ENCODE assay signal across 10 mouse cellular contexts in the genomic region with DNA sequence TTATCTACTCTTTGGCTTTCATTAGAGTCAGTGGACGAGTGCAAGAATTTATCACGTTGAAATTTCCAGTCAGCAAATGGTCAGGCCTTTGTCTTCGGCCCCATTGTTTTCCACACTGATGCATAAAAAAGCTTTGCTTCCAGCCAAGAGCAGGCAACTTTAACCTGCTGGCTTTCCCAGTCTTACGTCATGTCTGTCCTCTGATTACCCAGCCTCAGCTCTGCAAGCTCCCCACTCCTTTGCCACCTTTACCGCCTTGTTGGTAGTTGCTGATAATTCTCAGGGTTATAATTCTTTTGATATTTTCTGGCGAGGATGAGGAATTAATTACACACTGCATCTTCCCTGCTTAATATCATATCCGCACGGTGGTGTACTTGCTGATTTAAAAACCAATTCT.
"Had no signal": no experiment of that assay in that cellular context is flagged by ENCODE, and none has a peak within 500 bp of the region (broad histone marks: within the 10 kb centered on the region; RNA-seq: fewer than 3 reads in every experiment).

No protein-coding gene starts in this region.

- H3K9ac ChIP-seq: limb, embryonic 15.5 days; liver, embryonic 14.5 days; neural tube, embryonic 13.5 days had no signal

- H3K4me3 ChIP-seq: left cerebral cortex, adult 2 months; limb, embryonic 15.5 days; neural tube, embryonic 13.5 days had no signal

- H3K27ac ChIP-seq: left cerebral cortex, adult 2 months; limb, embryonic 15.5 days; liver, embryonic 14.5 days; neural tube, embryonic 13.5 days had no signal

- ATAC-seq: intestine, postnatal 0 days had no signal

- H3K27me3 ChIP-seq: limb, embryonic 15.5 days; neural tube, embryonic 13.5 days had no signal

- DNase-seq: kidney, adult 8-10 months; kidney, postnatal 25 days; lung, adult 18-20 months; right cerebral cortex, postnatal 14 days; thymus, postnatal 4 days had no signal

- H3K4me1 ChIP-seq: limb, embryonic 15.5 days had no signal

- H3K9me3 ChIP-seq: limb, embryonic 15.5 days; neural tube, embryonic 13.5 days had no signal

- H3K36me3 ChIP-seq: limb, embryonic 15.5 days had no signal

- H3K4me2 ChIP-seq: limb, embryonic 15.5 days; neural tube, embryonic 13.5 days had no signal
